Mouse (Mus musculus) heart, embryonic 12.5 days (tissue): Measurements from ENCODE around the gene D17H6S53E. TPM values are rescaled to one million over a fixed set of nuclear protein-coding genes. Genes with fewer than 3 reads are reported as not detected.

ENCODE experiments used
- ATAC-seq: fragments of 200-750 bp; cut with Nextera tagmentation; 2 replicates; pipeline ENCODE4 v1.8.0; 2017; ENCODE audit warnings: moderate TSS enrichment, moderate library complexity; ENCODE audit not compliant: insufficient number of reproducible peaks, low FRiP score
- H3K27ac ChIP-seq: fragments of 300-500 bp; sonication (generic); 2 replicates; pipeline ENCODE4 v1.5.1; 2016; ENCODE audit warnings: mild to moderate bottlenecking, moderate library complexity; ENCODE audit not compliant: poor library complexity, severe bottlenecking
- H3K27me3 ChIP-seq: fragments of 300-500 bp; sonication (generic); replicated peaks from 2 replicates; pipeline ENCODE4 v1.6.1; 2016; ENCODE audit warnings: mild to moderate bottlenecking, moderate library complexity
- H3K36me3 ChIP-seq: fragments of 300-500 bp; sonication (generic); 2 replicates; pipeline ENCODE4 v1.6.1; 2016; ENCODE audit warnings: mild to moderate bottlenecking, moderate library complexity
- H3K4me1 ChIP-seq: fragments of 300-500 bp; sonication (generic); replicated peaks from 2 replicates; pipeline ENCODE4 v1.6.1; 2016; ENCODE audit warnings: mild to moderate bottlenecking
- H3K4me2 ChIP-seq: fragments of 300-500 bp; sonication (generic); 2 replicates; pipeline ENCODE4 v1.6.1; 2016; ENCODE audit warnings: mild to moderate bottlenecking, moderate library complexity
- H3K4me3 ChIP-seq: fragments of 300-500 bp; sonication (generic); 2 replicates; pipeline ENCODE4 v1.5.1; 2016; ENCODE audit warnings: mild to moderate bottlenecking
- H3K9ac ChIP-seq: fragments of 300-500 bp; sonication (generic); 2 replicates; pipeline ENCODE4 v1.6.1; 2016; ENCODE audit warnings: mild to moderate bottlenecking, moderate library complexity
- H3K9me3 ChIP-seq: fragments of 300-500 bp; sonication (generic); replicated peaks from 2 replicates; pipeline ENCODE4 v1.6.1; 2016; ENCODE audit warnings: mild to moderate bottlenecking, moderate library complexity
- WGBS: fragments of 180-500 bp; shearing (Covaris S2); methylation state at CpG from one replicate; pipeline ENCODE4 v1.1.7; 2016; 5-methylcytosine and 5-hydroxymethylcytosine counted together
- polyA plus RNA-seq: library from polyadenylated mRNA; unstranded; fragments of >200 nt; fragmentation: Nextera tagmentation; extraction: Ambion mirVana; gene quantifications from 2 replicates; pipeline ENCODE4 v1.2.1, GENCODE M21; 2016

Gene D17H6S53E
- 8.6 and 8.7 TPM in 2 replicates for polyA plus RNA-seq

DNA sequence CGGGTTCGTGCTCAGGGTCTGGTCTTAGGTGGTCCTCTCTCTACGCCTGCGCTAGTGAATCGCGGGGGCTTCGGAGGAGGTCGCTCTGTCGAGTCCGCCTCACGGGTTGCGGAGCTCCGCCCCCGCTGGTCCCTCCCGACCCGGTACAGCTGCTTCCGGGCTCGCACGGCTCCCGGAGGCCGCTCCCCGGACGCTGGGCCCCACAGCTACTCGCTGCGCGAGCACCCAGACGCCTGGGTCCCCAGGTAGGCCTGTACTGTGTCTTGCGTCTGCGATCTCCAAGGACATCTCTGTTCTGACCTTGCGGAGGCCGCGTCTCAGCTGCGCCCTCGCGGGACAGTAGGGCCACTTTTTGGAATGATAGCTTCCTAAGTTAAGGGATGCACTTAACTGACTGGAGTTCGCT lies at the start of gene D17H6S53E:
TSS of gene D17H6S53E (plus strand) at position 168 of the 406 bp plus-strand sequence.
- Histone ChIP-seq H3K4me3 (peak within 1 kb of the TSS; percentile 75), H3K4me1 (peaks cover 38% of the 10 kb centered on the region), H3K9ac (peak within 1 kb of the TSS; percentile 85), H3K27ac (peak within 1 kb of the TSS; percentile 77), H3K36me3 (peaks cover 36% of the 10 kb centered on the region), H3K9me3 (no peaks in the 10 kb centered on the region), H3K4me2 (peak within 1 kb of the TSS; percentile 82), H3K27me3 (no peaks in the 10 kb centered on the region)
- WGBS: under 1% methylated on average over 36 of the region's 36 CpGs
- ATAC-seq: peak; percentile 69

DNA sequence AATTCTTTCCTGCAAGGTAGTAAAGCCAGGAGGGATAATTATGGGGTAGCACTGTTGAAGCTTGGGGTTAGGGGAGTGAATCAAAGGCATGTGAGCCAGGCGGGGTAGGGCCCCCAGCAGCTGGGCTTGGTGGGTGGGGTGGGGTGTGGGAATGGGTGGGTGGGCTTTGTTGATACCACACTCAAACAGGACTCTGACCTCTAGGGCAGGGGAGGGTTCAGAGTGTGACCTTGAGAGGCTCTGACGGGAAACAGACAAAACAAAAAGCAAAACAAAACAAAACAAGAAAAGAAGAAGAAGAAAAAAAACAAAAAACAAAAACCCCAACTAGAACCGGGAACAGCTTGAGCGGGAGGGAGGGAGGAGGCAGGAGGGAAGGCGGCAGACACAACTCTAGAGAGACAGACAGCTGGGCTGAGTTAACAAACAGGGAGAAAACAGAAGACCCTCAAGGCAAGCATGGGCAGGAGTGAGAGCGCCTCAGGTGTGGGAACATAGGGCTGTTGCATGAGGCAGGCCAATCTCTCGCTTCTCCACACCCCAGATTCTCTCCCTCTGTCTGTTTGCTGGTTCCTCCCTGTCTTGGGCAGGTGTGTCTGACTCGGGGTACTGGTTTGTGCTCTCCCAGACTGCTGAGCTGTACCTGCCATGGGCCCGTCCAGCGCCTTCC lies 49.5 kb upstream of the D17H6S53E start, which contains the start of gene Ly6g6e:
TSS of gene Ly6g6e (plus strand) at position 396 of the 670 bp plus-strand sequence.
- ATAC-seq: no peak; the same call in 1 of the 2 replicates
- H3K4me2 ChIP-seq: peak within 1 kb of the TSS; percentile 63
- H3K36me3 ChIP-seq: no peaks in the 10 kb centered on the region
- H3K9ac ChIP-seq: peak within 1 kb of the TSS; percentile 60
- peak within 1 kb of the TSS; percentile 29 for H3K4me3 ChIP-seq
- H3K4me1 ChIP-seq: peaks cover 36% of the 10 kb centered on the region
- H3K9me3 ChIP-seq: no peaks in the 10 kb centered on the region
- 34% methylated on average over 10 of the region's 10 CpGs for WGBS
- H3K27me3 ChIP-seq: 0 out of 2 replicates have a peak, but pooled peaks cover 6% of the 10 kb centered on the region
- H3K27ac ChIP-seq: 0 out of 2 replicates have a peak within 1 kb of the TSS, but pooled peaks have one; percentile 5

DNA sequence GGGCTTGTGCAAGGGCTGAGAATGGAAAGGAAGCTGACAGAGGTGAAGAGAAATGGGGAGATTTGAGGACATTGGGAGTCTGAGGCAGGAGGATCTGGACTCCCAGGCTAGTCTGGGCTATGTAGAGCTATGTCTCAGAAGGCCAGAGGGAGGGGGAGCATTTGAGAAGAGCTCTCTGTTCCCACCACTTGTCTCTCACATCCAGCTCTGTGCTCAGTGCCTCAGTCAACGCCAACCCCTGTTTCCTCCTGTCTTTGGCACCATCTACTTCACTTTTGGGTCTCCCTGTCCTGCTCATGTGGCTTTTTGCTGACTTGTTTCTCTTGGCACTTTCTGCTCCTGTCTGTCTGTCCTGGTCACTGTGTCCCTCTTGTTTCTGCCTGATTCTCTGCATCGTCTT lies 48.9 kb upstream of the D17H6S53E start:
- H3K9ac ChIP-seq: peak overlapping the region; percentile 60
- H3K4me1 ChIP-seq: peaks cover 36% of the 10 kb centered on the region
- 0 out of 2 replicates have a peak, but pooled peaks have one; percentile 36 for ATAC-seq
- H3K4me3 ChIP-seq: peak overlapping the region; percentile 29
- H3K4me2 ChIP-seq: peak overlapping the region; percentile 63
- no peaks in the 10 kb centered on the region for H3K9me3 ChIP-seq
- 0 out of 2 replicates have a peak, but pooled peaks cover 9% of the 10 kb centered on the region for H3K27me3 ChIP-seq
- no peaks in the 10 kb centered on the region for H3K36me3 ChIP-seq
- WGBS: 35% methylated on average over 2 of the region's 2 CpGs
- 0 out of 2 replicates have a peak overlapping the region, but pooled peaks have one; percentile 5 for H3K27ac ChIP-seq

DNA sequence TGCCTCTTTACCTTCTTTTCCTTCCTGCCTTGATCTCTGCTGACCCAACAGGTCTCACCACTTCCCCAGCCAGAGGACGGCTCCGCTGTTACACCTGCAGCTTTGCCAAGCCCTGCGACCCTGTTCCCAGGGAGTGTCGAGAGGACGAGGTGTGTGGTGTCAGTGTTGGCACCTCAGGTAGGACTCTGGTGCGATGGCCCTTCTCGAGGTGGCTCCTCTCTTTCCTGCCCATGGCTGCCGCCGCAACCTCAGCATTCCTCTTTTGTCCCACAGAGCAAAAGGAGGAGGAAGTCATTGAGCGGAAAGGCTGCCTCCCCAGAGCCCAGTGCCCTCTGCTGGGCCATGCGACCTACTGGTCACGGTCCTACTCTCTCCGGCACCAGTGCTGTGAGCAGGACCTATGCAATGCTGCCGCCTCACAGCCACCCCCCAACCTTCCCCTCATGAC lies 48.4 kb upstream of the D17H6S53E start, which contains the start of gene Ly6g6d:
TSS of gene Ly6g6d (minus strand) at position 280 of the 448 bp plus-strand sequence.
- 10% methylated on average over 14 of the region's 14 CpGs for WGBS
- peaks cover 36% of the 10 kb centered on the region for H3K4me1 ChIP-seq
- H3K4me3 ChIP-seq: peak within 1 kb of the TSS; percentile 29
- 0 out of 2 replicates have a peak, but pooled peaks cover 9% of the 10 kb centered on the region for H3K27me3 ChIP-seq
- no peaks in the 10 kb centered on the region for H3K9me3 ChIP-seq
- ATAC-seq: no peak; the same call in 1 of the 2 replicates
- H3K4me2 ChIP-seq: peak within 1 kb of the TSS; percentile 63
- no peaks in the 10 kb centered on the region for H3K36me3 ChIP-seq
- H3K27ac ChIP-seq: 0 out of 2 replicates have a peak within 1 kb of the TSS, but pooled peaks have one; percentile 5
- peak within 1 kb of the TSS; percentile 60 for H3K9ac ChIP-seq

DNA sequence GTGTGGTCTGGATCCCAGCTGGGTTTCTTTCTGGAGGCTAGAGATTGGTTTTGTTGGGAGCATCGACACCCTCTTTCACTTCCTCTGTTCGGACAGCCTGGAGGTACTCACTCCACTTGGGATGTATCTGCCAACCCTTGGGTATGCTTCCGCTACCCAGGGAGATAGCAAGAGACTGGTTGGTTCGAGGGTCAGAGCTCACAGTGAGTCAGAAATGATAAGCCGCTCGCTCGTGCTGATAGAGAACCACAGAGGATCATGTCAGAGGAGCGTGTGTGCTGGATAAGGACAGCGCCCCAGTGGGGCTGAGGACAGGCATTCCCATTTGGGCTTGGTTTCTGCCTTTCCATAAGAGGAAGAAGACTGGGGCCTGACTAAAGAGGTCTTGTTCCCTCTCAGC lies 46.4 kb upstream of the D17H6S53E start:
- ATAC-seq: peak; percentile 38; the same call in 1 of the 2 replicates
- Histone ChIP-seq H3K4me3 (0 out of 2 replicates have a peak overlapping the region, but pooled peaks have one; percentile 3), H3K4me2 (peak overlapping the region; percentile 50)

DNA sequence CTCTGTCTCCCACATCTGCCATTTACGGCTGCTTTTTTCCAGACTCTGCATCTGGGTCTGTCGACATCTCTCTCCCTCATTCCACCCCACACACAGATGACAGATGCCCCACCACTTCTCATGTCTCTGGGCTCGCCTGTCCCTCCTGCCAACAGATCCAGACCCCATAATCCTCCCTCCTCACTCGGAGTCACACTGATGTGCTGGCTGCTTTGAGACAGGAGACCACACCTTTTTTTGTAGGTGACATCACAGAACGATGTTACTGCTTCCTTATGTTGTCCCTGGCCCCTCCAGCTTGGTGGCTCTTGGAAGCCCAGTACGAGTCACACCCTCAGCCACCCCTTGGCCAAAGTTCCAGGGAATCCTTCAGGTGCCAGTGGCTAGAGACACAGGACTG lies 45.9 kb upstream of the D17H6S53E start:
- Histone ChIP-seq H3K4me3 (no peak overlapping the region), H3K36me3 (no peaks in the 10 kb centered on the region), H3K4me1 (peaks cover 37% of the 10 kb centered on the region), H3K9me3 (no peaks in the 10 kb centered on the region), H3K27ac (no peak overlapping the region), H3K27me3 (0 out of 2 replicates have a peak, but pooled peaks cover 9% of the 10 kb centered on the region), H3K9ac (peak overlapping the region; percentile 42; the same call in 1 of the 2 replicates), H3K4me2 (peak overlapping the region; percentile 50)
- WGBS: 24% methylated on average over 6 of the region's 6 CpGs
- ATAC-seq: no peak

More for the DNA sequence above, 46.4 kb upstream of the D17H6S53E start:
- Histone ChIP-seq H3K27ac (0 out of 2 replicates have a peak overlapping the region, but pooled peaks have one; percentile 14), H3K27me3 (0 out of 2 replicates have a peak, but pooled peaks cover 9% of the 10 kb centered on the region), H3K9me3 (no peaks in the 10 kb centered on the region), H3K4me1 (peaks cover 36% of the 10 kb centered on the region), H3K36me3 (no peaks in the 10 kb centered on the region), H3K9ac (peak overlapping the region; percentile 42; the same call in 1 of the 2 replicates)
- WGBS: 6% methylated on average over 9 of the region's 9 CpGs

DNA sequence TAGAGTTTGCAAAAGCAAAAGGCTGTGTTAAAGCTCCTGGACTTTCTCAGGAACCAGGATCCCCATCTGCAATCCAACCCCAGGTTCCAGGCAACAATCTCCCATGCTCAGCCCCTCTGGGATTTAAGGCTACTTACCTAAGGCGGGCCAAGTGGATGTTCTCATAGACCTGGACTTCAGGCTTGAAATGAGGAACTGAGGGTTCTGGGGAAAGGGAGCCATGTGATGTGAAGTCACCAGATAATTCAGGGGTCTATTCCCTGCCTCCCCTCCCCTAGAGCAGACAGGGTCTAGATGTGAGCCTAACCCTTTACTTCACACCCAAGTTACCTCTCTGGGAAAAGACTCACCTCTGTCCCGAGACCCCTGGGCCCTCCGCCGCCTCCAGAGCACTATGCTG lies 45.5 kb upstream of the D17H6S53E start:
- ATAC-seq: no peak
- Histone ChIP-seq H3K36me3 (no peaks in the 10 kb centered on the region), H3K4me3 (no peak overlapping the region), H3K27ac (no peak overlapping the region), H3K4me2 (no peak overlapping the region), H3K4me1 (peaks cover 41% of the 10 kb centered on the region), H3K9ac (no peak overlapping the region), H3K27me3 (0 out of 2 replicates have a peak, but pooled peaks cover 9% of the 10 kb centered on the region), H3K9me3 (no peaks in the 10 kb centered on the region)
- WGBS: 81% methylated on average over 4 of the region's 4 CpGs

DNA sequence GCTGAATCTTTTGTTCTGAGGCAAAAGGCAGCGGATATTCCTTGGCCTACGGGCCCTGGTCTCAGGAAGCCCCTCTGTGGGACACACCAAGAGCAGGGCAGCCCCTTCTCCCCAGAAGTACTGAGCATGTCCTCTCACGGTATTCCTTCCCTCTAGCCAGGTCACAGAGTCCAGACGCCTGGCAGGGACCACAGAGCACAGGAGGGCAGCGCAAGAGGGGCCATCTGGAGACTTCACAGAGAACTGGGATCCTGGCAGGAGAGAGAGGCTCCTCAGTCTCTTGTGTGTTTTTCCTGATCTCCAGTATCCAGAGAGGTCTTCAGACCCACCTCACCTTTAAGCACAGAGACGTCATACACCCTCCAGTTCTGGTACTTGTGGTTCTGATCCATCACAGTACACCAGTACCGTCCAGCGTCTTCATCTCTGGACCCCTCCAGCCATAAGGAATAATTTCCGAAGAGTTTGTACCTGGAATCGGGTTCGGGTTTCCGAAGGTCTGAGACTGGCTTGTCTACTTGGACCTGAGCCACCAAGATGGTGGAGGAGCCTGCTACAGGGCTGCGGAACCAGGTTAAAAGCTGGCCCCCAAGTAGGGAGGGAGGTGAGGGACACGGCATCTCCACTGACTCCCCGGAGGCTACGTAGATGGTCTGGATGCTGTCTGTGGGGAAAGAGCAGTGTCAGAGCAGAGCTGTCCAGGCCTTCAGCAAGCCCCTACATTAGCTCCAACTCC lies 43.2 kb upstream of the D17H6S53E start:
- no peak overlapping the region for H3K9ac ChIP-seq
- H3K27ac ChIP-seq: no peak overlapping the region
- peaks cover 26% of the 10 kb centered on the region for H3K4me1 ChIP-seq
- H3K4me3 ChIP-seq: no peak overlapping the region
- no peak overlapping the region for H3K4me2 ChIP-seq
- 77% methylated on average over 16 of the region's 16 CpGs for WGBS
- H3K36me3 ChIP-seq: no peaks in the 10 kb centered on the region
- H3K9me3 ChIP-seq: no peaks in the 10 kb centered on the region
- 0 out of 2 replicates have a peak, but pooled peaks cover 9% of the 10 kb centered on the region for H3K27me3 ChIP-seq
- no peak for ATAC-seq

DNA sequence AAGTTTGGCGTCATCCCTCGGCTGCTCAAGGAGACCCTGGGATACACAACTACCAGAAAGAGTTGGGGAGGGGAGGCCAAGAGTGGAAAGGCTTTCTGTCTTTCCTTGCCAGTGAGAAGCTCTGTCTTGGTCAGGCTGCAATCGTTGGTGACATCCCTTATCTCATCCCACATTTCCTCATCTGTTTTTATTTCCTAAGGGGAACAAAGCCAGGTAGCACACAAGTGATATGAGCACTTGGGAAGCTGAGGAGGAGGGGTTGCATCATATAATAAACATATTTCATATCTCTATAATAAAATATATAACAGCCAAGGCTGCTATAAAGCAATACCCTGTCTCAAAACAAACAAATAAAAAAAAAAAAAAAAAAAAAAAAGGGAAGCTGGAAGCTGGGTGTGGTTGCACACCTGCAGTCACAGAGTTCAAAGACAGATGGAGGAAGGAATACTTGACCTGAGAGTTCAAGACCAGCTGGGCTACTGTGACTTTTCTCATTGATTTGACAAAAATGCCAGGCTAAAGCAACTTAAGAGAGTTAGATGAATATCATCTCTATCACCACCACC lies 42.2 kb upstream of the D17H6S53E start:
- Histone ChIP-seq H3K27ac (no peak overlapping the region), H3K9me3 (no peaks in the 10 kb centered on the region), H3K27me3 (0 out of 2 replicates have a peak, but pooled peaks cover 9% of the 10 kb centered on the region), H3K9ac (no peak overlapping the region), H3K4me3 (no peak overlapping the region), H3K4me1 (peaks cover 23% of the 10 kb centered on the region), H3K4me2 (no peak overlapping the region), H3K36me3 (no peaks in the 10 kb centered on the region)
- 45% methylated on average over 3 of the region's 3 CpGs for WGBS
- no peak for ATAC-seq

DNA sequence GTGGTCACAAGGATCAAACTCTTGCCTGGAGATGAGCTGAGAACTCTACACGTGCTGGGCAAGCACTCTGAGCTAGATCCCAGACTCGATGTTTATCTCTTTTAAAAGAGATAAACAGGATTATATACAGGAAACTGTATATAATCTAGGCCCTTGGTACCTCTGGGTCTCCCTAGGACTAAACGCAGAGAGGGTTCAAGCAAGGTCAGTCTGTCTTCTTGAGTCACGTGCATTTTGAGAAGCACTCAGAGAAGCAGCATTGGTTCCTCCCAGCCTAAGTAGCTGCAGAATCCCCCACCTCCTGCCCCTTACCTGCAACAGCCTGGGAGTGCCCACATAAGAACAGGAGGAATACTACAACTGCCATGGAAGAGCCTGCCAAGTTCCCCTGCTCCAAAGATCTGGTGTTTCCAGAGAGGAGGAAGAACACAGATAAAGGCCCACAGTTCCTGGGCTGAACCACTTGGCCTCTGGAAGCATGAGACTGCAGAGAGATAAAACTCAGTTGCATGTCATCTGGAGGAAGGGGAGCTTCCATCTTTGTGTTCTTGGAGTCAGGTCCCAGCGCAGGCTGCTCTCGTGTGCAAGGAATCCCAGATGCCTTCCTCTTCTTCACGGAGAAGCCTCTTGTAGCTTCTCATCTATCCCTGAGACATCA lies 40.8 kb upstream of the D17H6S53E start, which contains the start of gene Ly6g6f:
TSS of gene Ly6g6f (minus strand) at position 403 of the 658 bp plus-strand sequence.
- Histone ChIP-seq H3K9me3 (no peaks in the 10 kb centered on the region), H3K4me2 (no peak within 1 kb of the TSS), H3K4me3 (no peak within 1 kb of the TSS), H3K36me3 (0 out of 2 replicates have a peak, but pooled peaks cover 1% of the 10 kb centered on the region), H3K4me1 (peaks cover 18% of the 10 kb centered on the region), H3K27me3 (0 out of 2 replicates have a peak, but pooled peaks cover 9% of the 10 kb centered on the region), H3K27ac (no peak within 1 kb of the TSS), H3K9ac (peak within 1 kb of the TSS; percentile 6; the same call in 1 of the 2 replicates)
- ATAC-seq: no peak
- WGBS: 49% methylated on average over 7 of the region's 7 CpGs
